Mouse (Mus musculus) embryonic facial prominence, embryonic 12.5 days (tissue): Measurements from ENCODE around the gene Ptf1a. TPM values are rescaled to one million over a fixed set of nuclear protein-coding genes. Genes with fewer than 3 reads are reported as not detected.
A peak's percentile ranks its signal among the peaks of the same experiment; 100 is the strongest.

ENCODE experiments used
- ATAC-seq: fragments of 200-750 bp; cut with Nextera tagmentation; 2 replicates; pipeline ENCODE4 v1.8.0; 2017; ENCODE audit not compliant: insufficient number of reproducible peaks, insufficient read depth, low FRiP score, low TSS enrichment
- H3K27ac ChIP-seq: fragments of 300-500 bp; sonication (generic); 2 replicates; pipeline ENCODE4 v1.5.1; 2016; ENCODE audit warnings: mild to moderate bottlenecking
- H3K27me3 ChIP-seq: fragments of 300-500 bp; sonication (generic); 2 replicates; pipeline ENCODE4 v1.6.1; 2016; ENCODE audit warnings: mild to moderate bottlenecking, moderate library complexity
- H3K36me3 ChIP-seq: fragments of 300-500 bp; sonication (generic); 2 replicates; pipeline ENCODE4 v1.6.1; 2016; ENCODE audit warnings: mild to moderate bottlenecking
- H3K4me1 ChIP-seq: fragments of 300-500 bp; sonication (generic); 2 replicates; pipeline ENCODE4 v1.6.1; 2016
- H3K4me2 ChIP-seq: fragments of 300-500 bp; sonication (generic); replicated peaks from 2 replicates; pipeline ENCODE4 v1.6.1; 2016; ENCODE audit warnings: mild to moderate bottlenecking, moderate library complexity
- H3K4me3 ChIP-seq: fragments of 300-500 bp; sonication (generic); 2 replicates; pipeline ENCODE4 v1.5.1; 2016; ENCODE audit warnings: mild to moderate bottlenecking
- H3K9ac ChIP-seq: fragments of 300-500 bp; sonication (generic); 2 replicates; pipeline ENCODE4 v1.6.1; 2016; ENCODE audit warnings: mild to moderate bottlenecking, moderate library complexity
- H3K9me3 ChIP-seq: fragments of 300-500 bp; sonication (generic); 2 replicates; pipeline ENCODE4 v1.6.1; 2016; ENCODE audit warnings: mild to moderate bottlenecking, moderate library complexity
- WGBS: fragments of 180-500 bp; shearing (Covaris S2); methylation state at CpG from one replicate; pipeline ENCODE4 v1.1.7; 2016; 5-methylcytosine and 5-hydroxymethylcytosine counted together
- polyA plus RNA-seq: library from polyadenylated mRNA; unstranded; fragments of >200 nt; fragmentation: Nextera tagmentation; extraction: Ambion mirVana; gene quantifications from 2 replicates; pipeline ENCODE4 v1.2.1, GENCODE M21; 2016

Ptf1a gene
- polyA plus RNA-seq, 1 experiment from 2014 or later, result 0.28 TPM

DNA sequence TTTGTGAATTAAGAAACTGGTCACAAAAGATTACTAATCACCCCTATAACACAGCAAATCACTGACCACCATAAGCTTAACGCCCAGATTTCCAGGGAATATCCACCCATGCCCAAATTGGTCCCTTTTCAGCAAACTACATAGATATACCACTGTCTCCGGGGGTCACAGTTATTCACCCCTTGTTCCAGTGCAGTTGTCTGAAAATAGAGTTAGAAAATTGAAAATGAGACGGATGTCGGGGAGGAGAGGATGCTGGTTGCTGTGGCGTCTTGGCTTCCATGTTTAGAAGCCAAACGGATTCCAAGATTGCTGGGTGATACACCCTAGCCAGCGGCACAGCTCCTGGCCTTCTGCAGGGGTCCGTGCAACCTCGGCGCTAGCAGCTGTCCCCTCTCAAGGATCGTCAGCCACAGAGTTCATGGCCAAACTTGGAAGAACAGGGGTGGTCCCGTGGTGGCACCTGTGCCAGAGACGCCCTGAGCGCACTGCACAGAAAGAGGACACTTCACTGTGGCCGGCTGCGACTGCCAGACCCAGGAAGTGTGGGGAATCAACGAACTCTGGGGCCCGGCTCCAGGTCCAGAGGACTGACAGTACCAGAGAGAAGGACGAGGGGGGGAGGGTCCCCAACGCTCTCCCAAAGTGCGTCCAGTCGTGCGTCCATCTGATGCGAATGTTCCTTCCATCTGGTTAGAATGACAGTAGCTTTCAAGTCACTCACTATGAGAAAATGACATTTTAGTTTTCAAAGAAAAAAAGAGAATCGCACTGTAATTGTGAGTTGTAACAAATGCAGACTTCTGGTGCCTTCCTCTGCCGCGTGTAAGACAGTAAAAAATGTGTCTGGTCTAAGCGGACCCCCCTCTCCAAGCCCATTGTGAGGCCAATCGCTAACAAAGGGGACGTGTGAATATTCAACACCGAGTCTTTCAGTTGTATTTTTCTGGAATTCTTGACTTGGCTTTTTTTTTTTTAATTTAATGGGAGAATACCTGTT, 15.5 kb upstream of the Ptf1a start:
- H3K9me3 ChIP-seq, result no peaks in the 10 kb centered on the region
- no peaks in the 10 kb centered on the region for H3K36me3 ChIP-seq
- peaks cover 11% of the 10 kb centered on the region for H3K4me1 ChIP-seq
- H3K4me3 ChIP-seq, result no peak overlapping the region
- no peak overlapping the region for H3K27ac ChIP-seq
- peaks cover 83% of the 10 kb centered on the region for H3K27me3 ChIP-seq
- no peak overlapping the region for H3K4me2 ChIP-seq
- no peak overlapping the region for H3K9ac ChIP-seq
- no peak for ATAC-seq
- WGBS, result 4% methylated on average over 31 of the region's 31 CpGs

GRCm38 (mm10) chr2:19430746-19431145, 14.7 kb upstream of the Ptf1a start:
- WGBS, result 1% methylated on average over 33 of the region's 33 CpGs
- peaks cover 89% of the 10 kb centered on the region for H3K27me3 ChIP-seq

DNA sequence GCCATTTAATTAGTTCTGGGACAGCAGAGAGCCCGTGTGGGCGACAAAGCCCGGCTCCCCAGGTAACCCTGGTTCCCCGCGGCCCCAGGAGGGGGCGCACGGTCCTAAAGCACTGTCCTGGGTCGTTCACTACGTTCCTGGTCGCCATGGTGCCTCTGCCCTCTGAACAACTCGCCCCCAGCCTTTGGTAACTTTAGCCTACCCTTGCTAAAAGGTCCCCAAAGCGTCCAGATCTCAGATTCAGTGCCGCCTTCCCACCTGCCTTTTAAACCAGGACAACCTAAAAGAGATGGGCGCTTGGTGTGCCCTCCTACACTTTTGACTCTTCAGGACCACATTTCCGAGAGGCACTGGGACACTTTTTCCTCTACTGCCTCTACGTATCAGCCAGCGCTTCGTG, 14.3 kb upstream of the Ptf1a start:
- H3K9ac ChIP-seq, result no peak overlapping the region
- peak overlapping the region; percentile 5; the same call in 1 of the 2 replicates for H3K4me3 ChIP-seq
- WGBS, result 1% methylated on average over 18 of the region's 18 CpGs
- peaks cover 11% of the 10 kb centered on the region for H3K4me1 ChIP-seq
- H3K27ac ChIP-seq, result no peak overlapping the region
- H3K4me2 ChIP-seq, result peak overlapping the region; percentile 33; the same call in 1 of the 2 replicates
- no peaks in the 10 kb centered on the region for H3K36me3 ChIP-seq
- H3K27me3 ChIP-seq, result peaks cover 91% of the 10 kb centered on the region
- 0 out of 2 replicates have a peak, but pooled peaks have one; percentile 41 for ATAC-seq
- no peaks in the 10 kb centered on the region for H3K9me3 ChIP-seq

More at GRCm38 (mm10) chr2:19430746-19431145, 14.7 kb upstream of the Ptf1a start:
- Histone ChIP-seq H3K36me3 (no peaks in the 10 kb centered on the region), H3K4me3 (peak overlapping the region; percentile 5; the same call in 1 of the 2 replicates), H3K9ac (no peak overlapping the region), H3K9me3 (no peaks in the 10 kb centered on the region), H3K4me2 (peak overlapping the region; percentile 33; the same call in 1 of the 2 replicates), H3K4me1 (peaks cover 11% of the 10 kb centered on the region), H3K27ac (no peak overlapping the region)
- ATAC-seq, result no peak

DNA sequence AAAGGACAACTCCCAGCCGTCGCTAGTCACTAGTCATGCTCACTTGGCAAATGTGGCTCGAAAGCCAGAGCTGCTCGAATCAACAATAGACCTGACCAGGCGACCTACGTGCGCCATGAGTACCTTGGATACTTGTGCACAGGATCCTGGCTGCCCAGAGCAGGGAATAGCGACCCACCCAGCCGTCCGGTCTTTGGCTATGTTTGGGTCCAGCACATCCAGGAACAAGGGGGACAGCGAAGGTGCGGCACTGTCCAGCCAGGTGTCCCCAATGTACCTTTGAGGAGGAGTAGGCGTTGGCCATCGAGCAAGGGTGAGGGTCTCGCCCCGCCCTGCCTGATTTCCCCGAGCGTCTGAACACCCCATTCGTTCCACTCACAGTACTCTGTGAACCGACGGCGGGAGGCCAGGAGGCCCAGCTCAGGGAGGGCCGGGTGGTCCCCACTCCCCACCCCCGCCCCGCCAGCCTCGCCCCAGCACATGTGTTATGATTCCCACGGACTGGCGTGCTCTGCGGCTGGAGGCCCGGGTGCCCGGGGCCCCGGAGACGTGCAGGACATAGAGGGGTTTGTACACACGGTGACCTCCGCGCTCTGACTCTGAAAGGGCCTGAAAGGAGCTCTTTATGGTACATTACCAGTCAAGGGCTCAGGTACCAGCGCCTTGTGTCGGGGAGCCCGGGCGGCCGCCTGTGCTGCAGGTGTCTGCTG, 13.7 kb upstream of the Ptf1a start:
- H3K27me3 ChIP-seq, result peaks cover 86% of the 10 kb centered on the region
- peak; percentile 74; the same call in 1 of the 2 replicates for ATAC-seq
- H3K9ac ChIP-seq, result no peak overlapping the region
- no peaks in the 10 kb centered on the region for H3K9me3 ChIP-seq
- 3% methylated on average over 41 of the region's 41 CpGs for WGBS
- peak overlapping the region; percentile 3; the same call in 1 of the 2 replicates for H3K4me2 ChIP-seq
- H3K36me3 ChIP-seq, result no peaks in the 10 kb centered on the region
- H3K4me1 ChIP-seq, result peaks cover 11% of the 10 kb centered on the region
- H3K27ac ChIP-seq, result no peak overlapping the region
- no peak overlapping the region; the same call in 1 of the 2 replicates for H3K4me3 ChIP-seq

- WGBS, result 3% methylated on average over 9 of the region's 9 CpGs
- no peak overlapping the region for H3K4me2 ChIP-seq
- H3K9me3 ChIP-seq, result no peaks in the 10 kb centered on the region
- H3K9ac ChIP-seq, result no peak overlapping the region
- peaks cover 16% of the 10 kb centered on the region; the same call in 1 of the 2 replicates for H3K4me1 ChIP-seq
- ATAC-seq, result no peak
- H3K4me3 ChIP-seq, result no peak overlapping the region
- no peak overlapping the region for H3K27ac ChIP-seq
- peaks cover 89% of the 10 kb centered on the region for H3K27me3 ChIP-seq
- no peaks in the 10 kb centered on the region for H3K36me3 ChIP-seq
Observed at GRCm38 (mm10) chr2:19444346-19444745, 1.1 kb upstream of the Ptf1a start.

DNA sequence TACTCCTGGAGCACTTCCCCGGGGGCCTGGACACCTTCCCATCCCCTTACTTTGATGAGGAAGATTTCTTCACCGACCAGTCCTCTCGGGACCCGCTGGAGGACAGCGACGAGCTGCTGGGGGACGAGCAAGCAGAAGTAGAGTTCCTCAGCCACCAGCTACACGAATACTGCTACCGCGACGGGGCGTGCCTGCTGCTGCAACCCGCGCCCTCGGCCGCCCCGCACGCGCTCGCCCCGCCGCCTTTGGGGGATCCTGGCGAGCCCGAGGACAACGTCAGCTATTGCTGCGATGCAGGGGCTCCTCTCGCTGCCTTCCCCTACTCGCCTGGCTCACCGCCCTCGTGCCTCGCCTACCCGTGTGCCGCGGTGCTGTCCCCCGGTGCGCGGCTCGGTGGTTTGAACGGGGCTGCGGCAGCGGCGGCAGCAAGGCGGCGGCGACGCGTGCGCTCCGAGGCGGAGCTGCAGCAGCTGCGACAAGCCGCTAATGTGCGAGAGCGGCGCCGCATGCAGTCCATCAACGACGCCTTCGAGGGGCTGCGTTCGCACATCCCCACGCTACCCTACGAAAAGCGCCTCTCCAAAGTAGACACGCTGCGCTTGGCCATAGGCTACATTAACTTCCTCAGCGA, 523 bp downstream of the Ptf1a start:
- under 1% methylated on average over 67 of the region's 67 CpGs for WGBS

DNA sequence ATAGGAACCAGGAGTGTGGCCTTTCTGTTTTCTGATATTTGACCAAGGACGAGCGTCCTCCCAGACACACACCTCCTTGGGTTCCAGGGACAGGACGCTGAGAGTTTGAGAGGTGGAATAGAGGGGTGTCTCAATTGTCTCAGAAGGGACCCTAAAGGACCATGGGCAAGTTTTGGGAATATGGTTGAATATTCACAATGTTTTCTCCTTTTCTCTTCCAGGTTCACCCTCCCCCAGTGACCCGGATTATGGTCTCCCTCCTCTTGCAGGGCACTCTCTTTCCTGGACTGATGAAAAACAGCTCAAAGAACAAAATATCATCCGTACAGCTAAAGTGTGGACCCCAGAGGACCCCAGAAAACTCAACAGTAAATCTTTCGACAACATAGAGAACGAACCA, 1.3 kb downstream of the Ptf1a start:
- Histone ChIP-seq H3K4me2 (no peak overlapping the region), H3K27ac (no peak overlapping the region), H3K9ac (no peak overlapping the region), H3K4me3 (no peak overlapping the region), H3K9me3 (no peaks in the 10 kb centered on the region), H3K36me3 (no peaks in the 10 kb centered on the region), H3K4me1 (peaks cover 16% of the 10 kb centered on the region; the same call in 1 of the 2 replicates), H3K27me3 (peaks cover 96% of the 10 kb centered on the region)
- no peak for ATAC-seq
- WGBS, result 3% methylated on average over 7 of the region's 7 CpGs

More for the DNA sequence above, 523 bp downstream of the Ptf1a start:
- peaks cover 96% of the 10 kb centered on the region for H3K27me3 ChIP-seq
- ATAC-seq, result no peak
- H3K9me3 ChIP-seq, result no peaks in the 10 kb centered on the region
- H3K4me3 ChIP-seq, result peak overlapping the region; percentile 25
- peaks cover 16% of the 10 kb centered on the region; the same call in 1 of the 2 replicates for H3K4me1 ChIP-seq
- H3K4me2 ChIP-seq, result peak overlapping the region; percentile 48
- H3K27ac ChIP-seq, result no peak overlapping the region
- H3K9ac ChIP-seq, result 0 out of 2 replicates have a peak overlapping the region, but pooled peaks have one; percentile 16
- H3K36me3 ChIP-seq, result no peaks in the 10 kb centered on the region

DNA sequence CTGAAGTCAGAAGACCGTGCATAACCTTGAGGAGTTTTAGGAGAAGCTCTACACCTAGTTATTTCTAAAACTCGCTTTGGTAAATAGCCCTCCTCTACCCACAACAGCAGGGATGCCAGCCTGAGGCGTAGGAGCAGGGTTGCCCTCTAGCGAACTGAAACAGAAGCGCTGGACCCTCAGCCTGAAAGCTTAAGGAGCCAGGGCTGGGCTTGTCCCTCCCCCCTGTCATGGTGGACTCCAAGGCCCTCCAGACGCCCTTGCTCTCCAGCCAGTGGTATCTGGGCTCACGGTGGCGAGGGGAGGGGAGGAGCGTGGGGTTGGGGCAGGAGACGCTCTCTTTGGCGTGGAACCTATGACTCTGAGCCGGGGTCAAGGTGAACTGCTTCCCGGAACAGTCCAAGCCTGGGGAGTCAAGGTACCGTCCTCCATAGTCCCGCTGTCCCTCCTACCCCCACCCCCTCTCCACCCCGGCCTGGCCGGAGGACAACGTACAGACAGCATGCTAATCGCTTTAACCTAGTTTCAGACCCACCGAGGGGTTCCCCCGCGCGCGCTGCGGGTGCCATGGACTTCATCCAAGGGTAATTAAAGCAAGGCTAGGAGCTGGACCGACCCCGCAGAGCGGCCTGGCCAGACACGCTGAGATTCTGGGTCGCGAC, 2.7 kb downstream of the Ptf1a start:
- under 1% methylated on average over 31 of the region's 31 CpGs for WGBS
- no peak overlapping the region for H3K27ac ChIP-seq
- ATAC-seq, result no peak
- no peak overlapping the region for H3K9ac ChIP-seq
- no peaks in the 10 kb centered on the region for H3K9me3 ChIP-seq
- peaks cover 96% of the 10 kb centered on the region for H3K27me3 ChIP-seq
- H3K4me2 ChIP-seq, result no peak overlapping the region; the same call in 1 of the 2 replicates
- H3K36me3 ChIP-seq, result no peaks in the 10 kb centered on the region
- H3K4me3 ChIP-seq, result 0 out of 2 replicates have a peak overlapping the region, but pooled peaks have one; percentile 10
- peaks cover 16% of the 10 kb centered on the region; the same call in 1 of the 2 replicates for H3K4me1 ChIP-seq

GRCm38 (mm10) chr2:19449308-19449707, 3.8 kb downstream of the Ptf1a start:
- ATAC-seq, result no peak
- no peak overlapping the region for H3K9ac ChIP-seq
- H3K27me3 ChIP-seq, result peaks cover 96% of the 10 kb centered on the region
- no peaks in the 10 kb centered on the region for H3K36me3 ChIP-seq
- peaks cover 16% of the 10 kb centered on the region; the same call in 1 of the 2 replicates for H3K4me1 ChIP-seq
- H3K4me3 ChIP-seq, result no peak overlapping the region
- no peak overlapping the region for H3K4me2 ChIP-seq
- no peak overlapping the region for H3K27ac ChIP-seq
- WGBS, result 21% methylated on average over 4 of the region's 4 CpGs
- H3K9me3 ChIP-seq, result no peaks in the 10 kb centered on the region

- under 1% methylated on average over 19 of the region's 19 CpGs for WGBS
- Histone ChIP-seq H3K27me3 (peaks cover 98% of the 10 kb centered on the region), H3K36me3 (no peaks in the 10 kb centered on the region), H3K4me2 (no peak overlapping the region), H3K9ac (no peak overlapping the region), H3K4me3 (no peak overlapping the region), H3K4me1 (0 out of 2 replicates have a peak, but pooled peaks cover 5% of the 10 kb centered on the region), H3K9me3 (no peaks in the 10 kb centered on the region), H3K27ac (no peak overlapping the region)
- ATAC-seq, result no peak
Observed at GRCm38 (mm10) chr2:19452531-19453055, 7.1 kb downstream of the Ptf1a start.
